Mouse (Mus musculus) cerebellum, adult 2 months (tissue): ENCODE results near the gene Dnajb2.

Experiments used
- CTCF ChIP-seq: fragments of 200-500 bp; IDR thresholded peaks from 2 replicates; pipeline ENCODE4 v1.5.1; 2011; ENCODE audit warnings: low read depth, mild to moderate bottlenecking, control low read depth, low read length, moderate library complexity, borderline replicate concordance; ENCODE audit not compliant: insufficient read depth
- POLR2A ChIP-seq: fragments of 200-500 bp; IDR thresholded peaks from 2 replicates; pipeline ENCODE4 v1.6.1; 2011; ENCODE audit warnings: low read length, control low read depth, borderline replicate concordance; ENCODE audit not compliant: insufficient read depth

GRCm38 (mm10) chr1:75216797-75217585 is 19.2 kb upstream of the Dnajb2 start:
- no peak for TF ChIP-seq POLR2A
- no peak for TF ChIP-seq CTCF
